Mouse (Mus musculus): ENCODE measurements at regions not wholly inside any gene's neighbourhood (a gene's known extent, or its start where the extent isn't known, plus 50 kb on each side); places are given as distances from the start of the nearest gene placed in this dataset.
A peak's percentile ranks its signal among the peaks of the same experiment; 100 is the strongest.

DNA sequence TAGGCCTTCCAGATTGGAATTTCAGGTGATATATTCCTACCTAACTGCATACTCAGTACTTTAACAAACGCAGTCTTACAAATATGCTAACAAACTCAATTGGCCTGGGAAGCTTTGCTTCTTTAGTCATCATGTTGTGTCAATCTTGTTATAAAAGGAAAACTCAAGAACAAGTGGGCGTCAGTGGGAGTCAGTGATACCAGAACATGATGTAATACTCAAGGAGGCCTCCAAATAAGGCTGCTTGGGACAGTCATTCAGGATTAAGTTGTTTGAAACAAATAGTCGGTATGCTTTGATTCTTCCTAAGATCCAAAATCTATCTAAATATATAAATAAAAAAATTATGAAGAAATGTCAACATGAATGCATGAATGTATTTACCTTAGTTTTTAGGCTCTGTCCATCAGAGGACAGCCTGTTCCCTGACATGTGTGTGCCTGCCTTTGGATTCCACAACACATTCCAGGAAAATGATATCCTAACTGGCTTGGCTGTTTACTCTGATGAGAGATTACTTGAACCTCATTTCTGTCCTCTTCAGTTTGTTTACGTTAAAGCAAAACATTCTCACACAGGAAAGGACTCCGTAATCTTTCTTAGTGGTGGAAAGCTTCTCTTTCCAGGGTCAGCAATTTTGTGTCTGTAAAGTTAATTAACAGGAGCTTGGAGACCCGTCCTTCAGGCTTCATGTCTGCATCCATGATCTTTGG, 345.7 kb upstream of the Marcks start:
- no peaks in the 10 kb centered on the region for H3K4me1 ChIP-seq
- H3K4me2 ChIP-seq (replicated peaks): no peak overlapping the region
- H3K9me3 ChIP-seq (replicated peaks): no peaks in the 10 kb centered on the region
- no peaks in the 10 kb centered on the region for H3K36me3 ChIP-seq
- H3K27ac ChIP-seq (replicated peaks): no peak overlapping the region
- no peak for ATAC-seq (ENCODE audit: insufficient number of reproducible peaks, low FRiP score, low TSS enrichment, low read depth)
- no peak overlapping the region for H3K9ac ChIP-seq
- 52% methylated on average over 6 of the region's 6 CpGs for whole genome bisulfite sequencing
- H3K4me3 ChIP-seq (replicated peaks): no peak overlapping the region
- no peaks in the 10 kb centered on the region for H3K27me3 ChIP-seq

DNA sequence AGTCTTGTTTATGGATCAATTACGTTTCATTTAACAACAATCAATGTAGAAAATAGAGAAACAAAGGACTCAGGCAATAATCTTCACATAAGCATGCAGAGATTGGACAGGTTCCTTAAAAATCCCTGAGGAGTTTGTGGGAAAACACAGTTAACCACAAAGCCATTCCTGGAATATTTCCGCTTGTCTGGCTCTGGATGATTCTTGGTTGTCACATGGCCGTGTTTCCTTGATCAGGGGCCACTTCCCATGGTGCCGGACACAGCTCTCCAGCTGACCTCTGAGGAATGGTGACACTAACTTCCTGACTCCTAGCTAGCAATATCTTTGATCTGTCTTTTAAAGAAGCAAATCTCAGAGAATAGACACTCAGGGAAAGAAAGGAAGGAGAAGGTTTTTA, 344.8 kb upstream of the Marcks start:
- Histone ChIP-seq H3K9me3 (replicated peaks) (no peaks in the 10 kb centered on the region), H3K9ac (no peak overlapping the region), H3K36me3 (no peaks in the 10 kb centered on the region), H3K4me1 (no peaks in the 10 kb centered on the region), H3K4me2 (replicated peaks) (no peak overlapping the region), H3K27ac (replicated peaks) (no peak overlapping the region), H3K27me3 (no peaks in the 10 kb centered on the region), H3K4me3 (replicated peaks) (no peak overlapping the region)
- no peak for ATAC-seq (ENCODE audit: insufficient number of reproducible peaks, low FRiP score, low TSS enrichment, low read depth)
- WGBS: 28% methylated on average over 4 of the region's 4 CpGs

DNA sequence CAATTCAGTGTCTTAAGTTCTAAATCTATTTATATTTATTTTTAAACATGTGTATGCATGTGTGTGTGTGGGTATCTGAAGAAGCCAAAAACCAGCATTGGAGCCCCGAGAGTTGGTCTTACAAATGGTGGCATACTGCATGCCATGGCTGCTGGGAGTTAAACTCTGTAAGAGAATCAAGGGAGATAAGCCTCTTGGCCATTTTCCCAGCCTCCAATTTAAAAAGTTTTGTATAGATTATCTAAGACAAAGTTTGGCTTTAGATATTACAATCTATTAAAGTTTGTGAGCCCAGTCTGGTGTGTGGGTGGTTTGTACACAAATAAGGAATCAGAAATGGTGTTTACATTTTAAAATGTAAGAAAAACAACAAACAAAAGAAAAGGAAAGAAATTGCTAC, 343.2 kb upstream of the Marcks start:
- no peak for ATAC-seq (ENCODE audit: insufficient number of reproducible peaks, low FRiP score, low TSS enrichment, low read depth)
- H3K27me3 ChIP-seq: no peaks in the 10 kb centered on the region
- H3K27ac ChIP-seq (replicated peaks): no peak overlapping the region
- WGBS: 61% methylated on average over 1 of the region's 1 CpGs
- H3K4me1 ChIP-seq: no peaks in the 10 kb centered on the region
- H3K4me3 ChIP-seq (replicated peaks): no peak overlapping the region
- H3K9ac ChIP-seq: no peak overlapping the region
- no peaks in the 10 kb centered on the region for H3K9me3 ChIP-seq (replicated peaks)
- no peak overlapping the region for H3K4me2 ChIP-seq (replicated peaks)
- no peaks in the 10 kb centered on the region for H3K36me3 ChIP-seq

DNA sequence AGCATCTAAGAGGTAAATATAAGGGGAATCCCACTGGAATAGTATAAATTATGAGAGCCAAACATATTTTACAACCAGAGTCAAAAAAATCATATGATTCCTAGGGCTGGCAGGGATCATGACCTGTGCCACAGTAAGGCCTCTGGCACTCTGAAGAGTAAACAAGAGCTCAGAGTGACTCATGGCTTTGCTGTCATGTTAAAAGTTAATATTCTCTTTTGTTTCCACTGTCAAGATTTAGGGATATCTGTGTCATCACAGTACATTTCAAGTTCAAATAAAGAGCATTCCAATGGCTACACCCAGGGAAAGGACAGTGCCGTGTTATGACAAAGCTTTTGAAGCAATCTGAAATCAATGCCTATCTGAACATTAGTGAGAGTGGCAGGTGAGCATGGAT, 341.6 kb upstream of the Marcks start:
- Histone ChIP-seq H3K4me1 (no peaks in the 10 kb centered on the region), H3K4me3 (replicated peaks) (no peak overlapping the region), H3K4me2 (replicated peaks) (no peak overlapping the region), H3K36me3 (no peaks in the 10 kb centered on the region), H3K9ac (no peak overlapping the region), H3K27me3 (no peaks in the 10 kb centered on the region), H3K27ac (replicated peaks) (no peak overlapping the region), H3K9me3 (replicated peaks) (no peaks in the 10 kb centered on the region)
- WGBS: 53% methylated on average over 1 of the region's 1 CpGs
- ATAC-seq (ENCODE audit: insufficient number of reproducible peaks, low FRiP score, low TSS enrichment, low read depth): no peak

DNA sequence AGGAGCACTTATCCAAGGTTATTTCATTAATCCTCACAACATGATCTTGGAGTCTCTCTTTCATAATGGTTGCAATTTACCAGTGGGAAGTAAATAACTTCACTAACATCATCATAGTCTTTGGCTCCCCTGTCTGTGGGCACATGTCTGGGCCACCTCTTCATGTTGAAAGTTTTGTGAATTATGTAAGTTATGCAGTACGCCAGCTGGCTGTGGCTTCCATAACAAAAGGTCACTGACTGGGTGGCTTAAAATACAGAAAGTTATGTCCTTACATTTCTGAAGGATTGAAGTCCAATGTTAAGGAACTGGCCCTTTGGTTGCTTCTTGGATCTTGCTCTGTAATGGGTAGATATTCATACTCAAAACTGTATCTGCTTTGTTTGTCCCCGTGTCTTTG, 339.4 kb upstream of the Marcks start:
- H3K36me3 ChIP-seq: no peaks in the 10 kb centered on the region
- H3K27me3 ChIP-seq: no peaks in the 10 kb centered on the region
- H3K4me2 ChIP-seq (replicated peaks): no peak overlapping the region
- WGBS: 88% methylated on average over 2 of the region's 2 CpGs
- H3K4me1 ChIP-seq: no peaks in the 10 kb centered on the region
- no peak overlapping the region for H3K4me3 ChIP-seq (replicated peaks)
- H3K27ac ChIP-seq (replicated peaks): no peak overlapping the region
- no peak for ATAC-seq (ENCODE audit: insufficient number of reproducible peaks, low FRiP score, low TSS enrichment, low read depth)
- no peaks in the 10 kb centered on the region for H3K9me3 ChIP-seq (replicated peaks)
- no peak overlapping the region for H3K9ac ChIP-seq

GRCm38 (mm10) chr10:37473086-37473485, 334.4 kb upstream of the Marcks start:
- no peaks in the 10 kb centered on the region for H3K4me1 ChIP-seq
- H3K9me3 ChIP-seq (replicated peaks): no peaks in the 10 kb centered on the region
- no peaks in the 10 kb centered on the region for H3K27me3 ChIP-seq
- no peak overlapping the region for H3K27ac ChIP-seq (replicated peaks)
- 80% methylated on average over 5 of the region's 5 CpGs for WGBS
- no peak overlapping the region for H3K4me3 ChIP-seq (replicated peaks)
- no peak for ATAC-seq (ENCODE audit: insufficient number of reproducible peaks, low FRiP score, low TSS enrichment, low read depth)
- no peaks in the 10 kb centered on the region for H3K36me3 ChIP-seq
- no peak overlapping the region for H3K9ac ChIP-seq
- no peak overlapping the region for H3K4me2 ChIP-seq (replicated peaks)

- Histone ChIP-seq H3K9ac (no peak overlapping the region), H3K27ac (replicated peaks) (no peak overlapping the region), H3K4me2 (replicated peaks) (no peak overlapping the region), H3K27me3 (no peaks in the 10 kb centered on the region), H3K4me3 (replicated peaks) (no peak overlapping the region), H3K9me3 (replicated peaks) (no peaks in the 10 kb centered on the region), H3K4me1 (no peaks in the 10 kb centered on the region), H3K36me3 (no peaks in the 10 kb centered on the region)
- ATAC-seq (ENCODE audit: insufficient number of reproducible peaks, low FRiP score, low TSS enrichment, low read depth): no peak
- 76% methylated on average over 2 of the region's 2 CpGs for WGBS
These were observed 318.7 kb upstream of the Marcks start for GRCm38 (mm10) chr10:37457384-37457783.

DNA sequence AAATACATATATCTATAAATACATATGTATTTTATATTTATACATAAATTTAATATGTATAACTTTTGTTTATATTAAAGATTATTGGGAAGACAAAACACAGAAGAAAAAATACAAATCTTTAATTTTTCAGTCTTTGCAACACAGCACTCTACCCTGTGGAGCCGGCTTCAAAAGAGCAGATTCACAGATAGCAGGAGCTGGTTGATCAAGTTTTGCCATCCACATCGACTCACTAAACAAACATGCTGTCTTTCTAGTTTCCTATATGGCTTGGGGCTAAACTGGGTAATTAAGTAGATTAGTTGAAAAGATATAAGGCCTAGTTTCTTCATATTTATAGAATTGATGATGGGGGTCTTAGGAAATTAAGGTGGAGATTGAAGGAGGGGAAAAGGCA, 311.2 kb upstream of the Marcks start:
- Histone ChIP-seq H3K36me3 (no peaks in the 10 kb centered on the region), H3K27me3 (no peaks in the 10 kb centered on the region), H3K4me1 (no peaks in the 10 kb centered on the region), H3K4me2 (replicated peaks) (no peak overlapping the region), H3K9me3 (replicated peaks) (no peaks in the 10 kb centered on the region), H3K9ac (no peak overlapping the region), H3K27ac (replicated peaks) (no peak overlapping the region), H3K4me3 (replicated peaks) (no peak overlapping the region)
- no peak for ATAC-seq (ENCODE audit: insufficient number of reproducible peaks, low FRiP score, low TSS enrichment, low read depth)
- WGBS: 45% methylated on average over 2 of the region's 2 CpGs

DNA sequence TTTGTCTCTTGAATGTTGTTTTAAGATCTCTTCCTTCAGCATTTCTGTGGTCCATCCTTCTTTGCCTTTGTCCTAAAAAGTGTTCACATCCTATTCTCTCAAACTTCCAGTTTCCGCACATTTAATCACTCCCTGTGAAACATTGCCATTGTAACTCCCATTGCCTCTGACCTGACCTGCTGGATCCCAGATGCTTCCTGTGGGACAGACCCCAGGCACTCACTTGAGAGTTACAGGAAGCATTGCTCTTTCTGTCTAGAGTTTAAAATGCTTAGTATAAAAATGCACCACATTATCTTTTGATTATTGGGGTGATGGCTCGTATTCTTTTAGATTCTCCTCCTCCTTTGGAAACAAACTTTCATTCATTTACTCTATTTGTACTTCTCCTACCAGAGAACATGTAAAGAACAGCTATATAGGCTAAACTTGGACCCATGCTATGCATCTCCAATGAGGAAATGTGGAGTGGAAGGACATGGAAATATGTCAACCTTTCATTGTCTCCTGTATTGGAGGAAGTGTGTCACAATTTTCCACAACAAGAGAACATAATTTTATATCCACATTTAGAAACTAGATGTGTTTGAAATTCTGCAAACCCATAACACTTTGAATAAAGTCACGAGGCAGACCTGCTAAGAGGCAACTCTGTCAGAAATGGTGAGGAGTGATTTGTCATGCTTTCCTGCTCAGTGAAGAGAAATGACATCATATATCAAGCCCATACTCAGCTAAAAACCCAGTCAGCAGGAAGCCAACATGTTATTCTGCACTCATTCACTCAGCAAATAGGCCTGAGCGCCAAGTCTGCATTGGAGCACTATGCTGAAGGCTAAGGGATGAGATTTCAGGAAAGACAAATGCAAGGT, 308.8 kb upstream of the Marcks start:
- ATAC-seq (ENCODE audit: insufficient number of reproducible peaks, low FRiP score, low TSS enrichment, low read depth): no peak
- Histone ChIP-seq H3K4me1 (no peaks in the 10 kb centered on the region), H3K9ac (no peak overlapping the region), H3K9me3 (replicated peaks) (no peaks in the 10 kb centered on the region), H3K36me3 (no peaks in the 10 kb centered on the region), H3K27ac (replicated peaks) (peak overlapping the region; percentile 35; the same call in 1 of the 2 replicates), H3K27me3 (no peaks in the 10 kb centered on the region), H3K4me3 (replicated peaks) (no peak overlapping the region), H3K4me2 (replicated peaks) (no peak overlapping the region)
- 79% methylated on average over 4 of the region's 4 CpGs for WGBS

DNA sequence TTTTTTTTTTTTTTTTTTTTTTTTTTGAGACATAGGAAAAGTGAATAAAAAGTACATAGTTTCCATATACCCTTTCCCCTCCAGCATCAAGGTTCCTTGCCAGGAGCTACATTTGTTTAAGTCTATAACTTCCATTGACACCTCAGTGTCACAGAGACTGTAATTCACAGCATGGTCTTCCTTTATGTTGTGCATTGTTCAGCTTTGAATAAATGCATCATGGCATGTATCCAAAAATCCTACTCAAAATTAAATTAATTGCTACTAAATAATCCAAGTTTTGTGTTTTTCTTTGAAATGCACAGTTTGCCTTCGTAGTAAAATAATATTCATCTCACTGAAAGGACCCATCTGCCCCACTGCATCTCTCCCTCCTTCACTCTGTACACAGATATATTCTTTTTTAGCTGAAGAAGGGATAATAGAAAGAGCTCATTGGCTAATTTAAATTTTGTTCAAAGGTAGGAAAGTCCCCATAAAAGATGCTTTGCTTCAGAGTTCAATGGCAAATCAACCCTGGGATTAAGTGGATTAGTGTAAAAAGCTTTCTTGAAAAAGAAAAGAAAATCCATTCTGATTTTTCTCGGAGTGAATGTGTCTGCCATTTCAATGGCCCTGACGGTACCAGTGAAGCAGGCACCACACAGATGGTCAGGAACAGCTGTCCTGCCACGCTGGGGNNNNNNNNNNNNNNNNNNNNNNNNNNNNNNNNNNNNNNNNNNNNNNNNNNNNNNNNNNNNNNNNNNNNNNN, 301.3 kb upstream of the Marcks start:
- H3K4me1 ChIP-seq: no peaks in the 10 kb centered on the region
- H3K27me3 ChIP-seq: no peaks in the 10 kb centered on the region
- H3K36me3 ChIP-seq: no peaks in the 10 kb centered on the region
- H3K4me3 ChIP-seq (replicated peaks): no peak overlapping the region
- no peak for ATAC-seq (ENCODE audit: insufficient number of reproducible peaks, low FRiP score, low TSS enrichment, low read depth)
- H3K27ac ChIP-seq (replicated peaks): no peak overlapping the region
- no peak overlapping the region for H3K4me2 ChIP-seq (replicated peaks)
- H3K9ac ChIP-seq: no peak overlapping the region
- H3K9me3 ChIP-seq (replicated peaks): no peaks in the 10 kb centered on the region
- 56% methylated on average over 4 of the region's 4 CpGs for WGBS

DNA sequence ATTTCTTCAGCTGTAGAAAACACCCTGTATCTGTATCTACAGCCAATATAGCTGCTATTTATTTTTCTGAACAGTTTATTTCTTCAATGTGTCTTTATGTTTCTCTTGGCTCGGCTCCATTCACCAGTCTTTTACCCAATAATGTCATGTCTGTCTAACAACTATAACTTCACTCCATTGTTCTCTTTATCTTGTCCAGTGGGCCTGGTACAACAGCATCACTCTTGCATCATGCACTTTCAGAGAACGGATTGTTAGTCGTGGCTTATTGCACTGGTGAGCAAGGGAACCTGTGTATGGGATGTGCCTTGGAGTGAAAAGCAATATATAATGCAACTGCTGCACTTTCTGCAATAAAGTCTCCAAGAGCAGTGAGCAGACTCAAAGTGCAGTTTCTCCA, 299.6 kb upstream of the Marcks start:
- ATAC-seq (ENCODE audit: insufficient number of reproducible peaks, low FRiP score, low TSS enrichment, low read depth): no peak

More for the DNA sequence above, 299.6 kb upstream of the Marcks start:
- H3K9me3 ChIP-seq (replicated peaks): no peaks in the 10 kb centered on the region
- no peaks in the 10 kb centered on the region for H3K4me1 ChIP-seq
- H3K27me3 ChIP-seq: no peaks in the 10 kb centered on the region
- H3K4me2 ChIP-seq (replicated peaks): no peak overlapping the region
- 72% methylated on average over 3 of the region's 3 CpGs for WGBS
- no peak overlapping the region for H3K27ac ChIP-seq (replicated peaks)
- H3K4me3 ChIP-seq (replicated peaks): no peak overlapping the region
- no peak overlapping the region for H3K9ac ChIP-seq
- no peaks in the 10 kb centered on the region for H3K36me3 ChIP-seq
